Mouse (Mus musculus) megakaryocyte, embryonic 14.5 days (primary cell): ENCODE data around the gene Vma21-ps.

Experiments used
- FLI1 ChIP-seq: IDR thresholded peaks from 2 replicates; pipeline ENCODE4 v1.6.1; 2012; ENCODE audit warnings: low read length, inconsistent platforms, mixed read lengths
- GATA1 ChIP-seq: IDR thresholded peaks from 3 replicates; pipeline ENCODE4 v1.6.1; 2012; ENCODE audit warnings: mixed read lengths, low read length, inconsistent platforms, borderline replicate concordance

DNA sequence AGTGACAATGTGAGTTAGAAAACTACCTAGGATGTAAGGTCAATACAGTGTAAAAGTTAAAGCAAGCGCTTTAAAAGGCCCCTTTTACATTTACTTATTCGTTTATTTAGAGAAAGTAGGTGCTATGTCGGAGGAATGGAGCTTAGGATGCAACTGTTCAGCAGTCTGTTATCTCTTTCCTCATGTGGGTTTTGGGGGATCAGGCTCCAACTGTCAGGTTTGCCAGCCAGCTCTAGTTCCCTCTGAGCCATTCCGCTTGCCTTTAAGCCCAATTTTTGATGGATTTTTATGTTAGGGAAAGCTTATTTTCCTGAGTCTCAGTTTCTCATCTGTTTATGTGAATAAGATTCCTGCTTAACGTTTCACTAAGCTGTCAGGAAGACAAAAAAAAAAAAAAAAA lies 22.3 kb upstream of the Vma21-ps start:
- TF ChIP-seq GATA1 (no peak), FLI1 (no peak)
